Mouse (Mus musculus) midbrain, postnatal 0 days (tissue): ENCODE data around the gene Rad23a. TPM values are rescaled to one million over a fixed set of nuclear protein-coding genes. Genes with fewer than 3 reads are reported as not detected.
A peak's percentile ranks its signal among the peaks of the same experiment; 100 is the strongest.

ENCODE experiments used
- ATAC-seq: fragments of 200-750 bp; cut with Nextera tagmentation; 2 replicates; pipeline ENCODE4 v1.8.0; 2017; ENCODE audit warnings: moderate number of reproducible peaks, mild to moderate bottlenecking, moderate TSS enrichment, moderate library complexity; ENCODE audit not compliant: low FRiP score
- DNase-seq: peaks from one replicate; pipeline ENCODE4 v3.0.0-alpha.2; 2015; ENCODE audit warnings: low spot score
- H3K27ac ChIP-seq: fragments of 300-500 bp; sonication (generic); 2 replicates; pipeline ENCODE4 v1.5.1; 2014; ENCODE audit warnings: low read depth, mild to moderate bottlenecking, low read length, mixed read lengths
- H3K27me3 ChIP-seq: fragments of 300-500 bp; sonication (generic); 2 replicates; pipeline ENCODE4 v1.6.1; 2014; ENCODE audit warnings: low read length, control low read depth, mixed read lengths; ENCODE audit not compliant: insufficient read depth
- H3K36me3 ChIP-seq: fragments of 300-500 bp; sonication (generic); 2 replicates; pipeline ENCODE4 v1.6.1; 2014; ENCODE audit warnings: low read length, control low read depth, mixed read lengths; ENCODE audit not compliant: insufficient read depth
- H3K4me1 ChIP-seq: fragments of 300-500 bp; sonication (generic); 2 replicates; pipeline ENCODE4 v1.6.1; 2014; ENCODE audit warnings: mild to moderate bottlenecking, control low read depth, antibody characterized with exemption, low read length, mixed read lengths; ENCODE audit not compliant: insufficient read depth
- H3K4me2 ChIP-seq: fragments of 300-500 bp; sonication (generic); 2 replicates; pipeline ENCODE4 v1.6.1; 2014; ENCODE audit warnings: low read depth, mild to moderate bottlenecking, low read length, mixed read lengths; ENCODE audit not compliant: poor library complexity, severe bottlenecking
- H3K4me3 ChIP-seq: fragments of 300-500 bp; sonication (generic); 2 replicates; pipeline ENCODE4 v1.5.1; 2014; ENCODE audit warnings: low read depth, mild to moderate bottlenecking, low read length, moderate library complexity
- H3K9ac ChIP-seq: fragments of 300-500 bp; sonication (generic); replicated peaks from 2 replicates; pipeline ENCODE4 v1.6.1; 2014; ENCODE audit warnings: mild to moderate bottlenecking, low read length, moderate library complexity, mixed read lengths; ENCODE audit not compliant: poor library complexity, severe bottlenecking
- H3K9me3 ChIP-seq: fragments of 300-500 bp; sonication (generic); 2 replicates; pipeline ENCODE4 v1.6.1; 2016; ENCODE audit warnings: low read length, control low read depth
- CTCF ChIP-seq: IDR thresholded peaks from 2 replicates; pipeline ENCODE4 v1.5.1; 2016; ENCODE audit warnings: antibody characterized with exemption, mild to moderate bottlenecking
- WGBS: fragments of 180-500 bp; shearing (Covaris S2); extraction: QIAGEN DNeasy Blood & Tissue Kit; methylation state at CpG from one replicate; pipeline ENCODE4 v1.1.7; 2014; 5-methylcytosine and 5-hydroxymethylcytosine counted together
- polyA plus RNA-seq: library from polyadenylated mRNA; unstranded; fragments of >200 nt; fragmentation: Nextera tagmentation; extraction: Ambion mirVana; gene quantifications from 2 replicates; pipeline ENCODE4 v1.2.1, GENCODE M21; 2015
- total RNA-seq: library from RNA; depleted of rRNA; stranded (reverse); fragments of >200 nt; gene quantifications from 2 replicates; pipeline ENCODE4 v1.2.3, GENCODE M21; 2014

The Rad23a gene
- total and polyA plus RNA-seq, 2 experiments from 2014 or later, result 57.5 to 83.5 TPM

DNA sequence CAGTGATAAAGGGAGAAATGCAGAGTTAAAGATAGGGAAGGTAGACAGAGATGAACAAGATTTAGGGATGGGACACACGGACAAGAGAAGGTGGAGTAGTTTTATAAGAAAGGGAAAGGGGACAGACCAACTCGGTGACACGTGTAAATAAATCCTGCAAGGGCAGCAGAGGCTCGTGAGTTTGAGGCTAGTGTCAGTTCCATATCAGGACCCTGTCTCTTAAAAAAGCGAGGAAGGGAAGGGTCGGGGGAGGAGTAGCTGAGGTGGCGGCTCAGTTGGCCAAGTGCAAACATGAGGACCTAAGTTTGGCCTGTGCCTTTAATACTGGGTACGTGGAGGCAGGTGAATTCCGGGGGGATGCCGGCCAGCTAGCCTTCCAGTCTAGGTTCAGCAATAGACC is 29.2 kb downstream of the Rad23a start:
- no peak for DNase-seq
- H3K9ac ChIP-seq, result peak overlapping the region; percentile 24
- TF ChIP-seq CTCF, result no peak

DNA sequence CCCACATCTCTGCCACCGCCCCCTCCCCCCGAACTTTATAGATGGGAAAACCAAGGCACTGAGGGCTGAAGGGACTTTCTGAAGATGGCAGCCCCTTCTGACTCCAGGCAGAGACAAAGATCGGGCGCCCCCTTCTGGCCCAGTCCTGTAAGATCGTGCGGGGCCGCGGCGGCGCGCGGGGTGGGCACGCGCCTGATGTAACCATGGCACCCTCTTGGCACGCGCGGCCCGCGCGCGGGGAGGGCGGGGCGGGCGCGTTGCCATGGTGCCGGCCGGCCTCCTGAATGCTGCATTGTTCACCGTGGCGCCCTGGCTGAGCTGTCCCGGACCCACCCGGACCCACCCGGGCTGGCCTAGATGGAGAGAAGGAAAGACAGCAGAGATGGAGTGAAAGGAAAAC is 29.6 kb downstream of the Rad23a start:
- under 1% methylated on average over 32 of the region's 32 CpGs for WGBS
- H3K36me3 ChIP-seq, result no peaks in the 10 kb centered on the region
- H3K27me3 ChIP-seq, result 0 out of 2 replicates have a peak, but pooled peaks cover 3% of the 10 kb centered on the region
- peak; percentile 82 for TF ChIP-seq CTCF
- H3K4me3 ChIP-seq, result peak overlapping the region; percentile 40
- peak; percentile 84 for ATAC-seq
- peak overlapping the region; percentile 24 for H3K9ac ChIP-seq
- peak overlapping the region; percentile 69 for H3K4me2 ChIP-seq
- no peaks in the 10 kb centered on the region for H3K4me1 ChIP-seq
- H3K27ac ChIP-seq, result no peak overlapping the region
- DNase-seq, result peak; percentile 93
- no peaks in the 10 kb centered on the region for H3K9me3 ChIP-seq

More for the DNA sequence above, 29.2 kb downstream of the Rad23a start:
- ATAC-seq, result no peak
- Histone ChIP-seq H3K36me3 (no peaks in the 10 kb centered on the region), H3K27ac (no peak overlapping the region), H3K9me3 (no peaks in the 10 kb centered on the region), H3K4me2 (peak overlapping the region; percentile 69), H3K27me3 (0 out of 2 replicates have a peak, but pooled peaks cover 3% of the 10 kb centered on the region), H3K4me1 (no peaks in the 10 kb centered on the region), H3K4me3 (peak overlapping the region; percentile 40)
- 9% methylated on average over 10 of the region's 10 CpGs for WGBS

DNA sequence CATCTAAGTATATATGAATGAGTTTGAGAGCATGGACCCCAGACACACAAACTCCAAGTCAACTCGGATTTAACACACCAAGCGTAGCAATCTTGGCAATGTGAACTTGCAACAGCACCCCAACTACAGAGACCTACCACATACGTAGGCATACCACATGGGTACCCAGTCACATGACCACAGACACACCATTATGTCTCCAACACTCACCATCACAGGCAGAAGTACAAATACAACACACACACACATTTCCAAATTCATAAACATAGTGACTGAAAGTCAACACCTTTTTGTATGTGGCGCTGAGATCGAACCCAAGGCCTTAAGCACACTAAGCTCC is 30.6 kb downstream of the Rad23a start:
- ATAC-seq (no peak), DNase-seq (no peak)
- H3K4me3 ChIP-seq, result no peak overlapping the region
- H3K9me3 ChIP-seq, result no peaks in the 10 kb centered on the region
- WGBS, result 73% methylated on average over 5 of the region's 5 CpGs
- no peak overlapping the region for H3K4me2 ChIP-seq
- no peak for TF ChIP-seq CTCF
- 0 out of 2 replicates have a peak, but pooled peaks cover 3% of the 10 kb centered on the region for H3K27me3 ChIP-seq
- no peak overlapping the region for H3K27ac ChIP-seq
- H3K36me3 ChIP-seq, result no peaks in the 10 kb centered on the region
- no peaks in the 10 kb centered on the region for H3K4me1 ChIP-seq
- no peak overlapping the region for H3K9ac ChIP-seq

DNA sequence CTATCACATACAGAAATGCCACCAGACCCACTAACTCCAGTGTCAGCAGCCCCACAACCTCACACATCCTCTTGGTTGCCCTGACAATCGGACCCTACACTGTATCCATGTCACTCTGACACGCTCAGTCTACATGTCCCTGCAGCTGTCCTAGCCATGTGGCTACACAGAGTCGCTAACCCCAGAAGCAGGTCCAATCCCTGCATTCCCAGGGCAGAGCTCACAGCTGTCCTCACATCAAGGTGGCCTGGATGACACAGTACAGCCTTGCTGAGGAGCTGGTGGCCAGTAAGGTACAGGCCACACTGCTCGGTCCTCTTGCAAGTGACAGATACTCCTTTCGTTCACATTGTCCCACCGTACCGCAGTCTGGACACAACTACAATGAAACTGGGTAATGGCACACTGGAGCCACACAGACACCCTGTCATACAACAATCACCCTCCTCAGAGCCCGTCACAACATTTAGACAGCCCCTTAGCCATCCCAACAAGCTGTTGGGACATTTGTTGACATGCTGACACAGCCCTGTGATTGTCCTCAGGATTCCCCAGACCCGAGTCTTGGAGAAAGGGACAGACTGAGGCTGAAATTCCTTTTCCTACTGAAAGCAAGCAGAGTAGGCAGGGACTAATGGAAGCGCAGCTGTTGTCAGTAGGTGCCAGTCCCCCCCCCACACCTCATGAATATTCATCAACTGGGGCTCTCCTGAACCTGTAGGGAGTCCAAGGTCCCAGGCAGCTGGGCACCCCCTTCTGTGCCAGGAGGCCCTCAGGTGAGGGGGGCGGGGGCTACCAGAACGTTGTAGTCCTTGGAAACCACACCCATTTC is 31.1 kb downstream of the Rad23a start:
- H3K4me1 ChIP-seq, result no peaks in the 10 kb centered on the region
- H3K27ac ChIP-seq, result no peak overlapping the region
- H3K4me2 ChIP-seq, result no peak overlapping the region
- no peaks in the 10 kb centered on the region for H3K9me3 ChIP-seq
- H3K36me3 ChIP-seq, result no peaks in the 10 kb centered on the region
- H3K9ac ChIP-seq, result no peak overlapping the region
- 0 out of 2 replicates have a peak, but pooled peaks cover 3% of the 10 kb centered on the region for H3K27me3 ChIP-seq
- H3K4me3 ChIP-seq, result no peak overlapping the region
- WGBS, result 56% methylated on average over 12 of the region's 12 CpGs
- ATAC-seq (no peak), DNase-seq (no peak)
- TF ChIP-seq CTCF, result no peak

DNA sequence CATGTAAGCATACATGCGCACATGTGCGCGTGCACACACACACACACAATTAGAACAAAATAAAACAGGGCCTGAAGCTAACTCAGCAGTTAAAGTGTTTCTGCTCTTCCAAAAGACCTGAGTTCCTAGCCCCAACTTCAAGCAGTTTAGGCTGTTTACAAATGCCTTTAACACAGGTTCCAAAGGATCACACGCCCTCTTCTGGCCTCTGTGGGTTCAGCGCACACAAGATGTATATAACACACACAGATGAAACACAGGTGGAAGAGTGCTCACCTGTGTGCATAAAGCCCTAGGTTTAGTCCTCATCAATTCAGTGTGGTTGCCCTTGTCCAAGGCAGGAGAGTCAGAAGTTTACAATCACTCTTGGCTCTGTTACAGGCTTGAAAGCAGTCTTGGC is 34.4 kb downstream of the Rad23a start:
- Histone ChIP-seq H3K27me3 (peaks cover 14% of the 10 kb centered on the region; the same call in 1 of the 2 replicates), H3K9ac (no peak overlapping the region)
- no peak; the same call in 1 of the 2 replicates for TF ChIP-seq CTCF

More for the DNA sequence above, 34.4 kb downstream of the Rad23a start:
- Histone ChIP-seq H3K4me3 (no peak overlapping the region), H3K36me3 (no peaks in the 10 kb centered on the region), H3K27ac (no peak overlapping the region), H3K4me1 (no peaks in the 10 kb centered on the region), H3K4me2 (no peak overlapping the region), H3K9me3 (no peaks in the 10 kb centered on the region)
- DNase-seq, result no peak
- no peak for ATAC-seq
- whole genome bisulfite sequencing, result 96% methylated on average over 5 of the region's 5 CpGs
